Mouse (Mus musculus): ENCODE results near the gene Gm10392. TPM values are rescaled to one million over a fixed set of nuclear protein-coding genes. Genes with fewer than 3 reads are reported as not detected.
"Not testable (repeated sequence)": the region's sequence is repeated elsewhere in the genome, so short reads cannot be mapped to it uniquely, and the experiment has no call there.

Gm10392 gene
- total RNA-seq (2021), result not detected
- long read RNA-seq, experiment 1, result 0 reads
- long read RNA-seq, experiment 2, result 0 reads

DNA sequence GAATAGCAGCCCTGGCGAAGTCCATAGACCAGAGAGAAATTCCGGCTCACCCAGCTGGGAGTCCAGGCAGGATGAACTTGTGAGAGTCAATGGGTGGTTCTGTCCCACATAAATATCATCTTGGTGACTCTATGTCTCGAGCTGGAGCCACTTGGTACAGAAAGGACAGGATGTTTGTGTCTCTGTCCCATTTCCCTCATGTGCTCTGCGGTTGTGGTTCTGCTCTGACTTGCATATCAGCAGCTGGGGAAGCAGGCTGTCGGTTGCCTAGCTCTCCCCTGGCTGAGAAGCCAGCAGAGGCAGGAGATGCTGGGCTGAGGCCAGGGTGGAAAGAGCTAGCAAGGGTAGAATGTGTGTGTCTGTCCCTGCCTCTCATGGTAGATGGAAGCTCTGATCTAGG is at the start of gene Gm10392:
Gene Gm10392, minus strand, starts transcription at position 156 of the 400 bp plus-strand sequence.
- Histone ChIP-seq H3K27ac (peak within 1 kb of the TSS; percentile 62), H3K4me3 (no peak within 1 kb of the TSS)
- TF ChIP-seq CTCF (conservative IDR thresholded peaks at IDR 0.05), result no peak
- DNase-seq (ENCODE audit: low spot score in 2 of 2), result no peak

DNA sequence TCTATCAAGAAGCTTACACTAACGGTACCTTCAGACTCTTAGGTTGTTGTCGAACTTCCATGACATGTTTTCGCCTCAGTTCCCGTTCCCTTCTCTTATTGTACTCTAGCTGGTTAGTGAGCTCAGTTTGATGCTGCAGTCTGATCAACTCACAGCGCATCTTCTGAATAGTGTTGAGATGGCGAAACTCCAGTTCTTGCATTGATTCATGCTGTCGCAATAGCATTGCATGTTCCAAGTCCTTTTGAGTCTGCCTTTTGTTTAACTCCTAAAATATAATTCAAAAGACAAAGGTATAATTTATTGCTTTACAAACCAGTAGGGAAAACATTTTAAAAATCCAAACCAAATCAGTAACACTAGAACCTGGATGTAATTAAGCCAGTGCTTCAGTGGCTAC is 26.3 kb upstream of the Gm10392 start:
- no peak overlapping the region for H3K27ac ChIP-seq
- H3K4me3 ChIP-seq, result no peak overlapping the region
- no peak for DNase-seq (ENCODE audit: low spot score in 2 of 2)
- no peak for TF ChIP-seq CTCF (conservative IDR thresholded peaks at IDR 0.05)

DNA sequence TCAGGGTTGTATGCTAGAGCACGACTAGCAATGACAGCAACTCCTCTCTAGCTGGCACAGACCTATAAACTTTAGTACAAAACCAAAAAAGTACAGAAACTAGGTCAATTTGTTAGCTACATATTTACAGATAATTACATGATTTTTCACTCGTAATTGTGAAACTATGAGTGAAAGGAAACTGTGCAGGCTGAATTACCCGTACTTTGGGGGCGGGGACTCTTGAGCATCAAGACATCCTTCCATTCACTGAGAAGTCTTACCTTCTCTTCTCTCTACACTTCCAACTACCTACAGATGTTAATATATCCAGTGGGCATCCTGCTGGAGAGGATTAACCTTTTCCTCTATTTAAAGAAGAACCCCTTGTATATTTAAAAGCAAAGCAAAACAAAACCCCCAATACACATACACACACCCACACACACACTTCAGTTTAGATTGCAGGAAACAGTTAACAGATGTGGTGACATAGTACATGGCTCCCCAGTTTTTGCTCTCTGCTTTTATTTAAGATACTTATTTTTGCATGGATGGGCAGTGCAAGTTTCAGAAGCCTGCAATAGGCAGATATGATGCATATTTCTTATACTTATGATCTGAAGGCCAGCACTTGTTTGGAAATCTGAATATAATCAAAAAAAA is 13.3 kb upstream of the Gm10392 start:
- no peak for TF ChIP-seq CTCF (conservative IDR thresholded peaks at IDR 0.05)
- H3K27ac ChIP-seq, result no peak overlapping the region
- H3K4me3 ChIP-seq, result no peak overlapping the region
- DNase-seq (ENCODE audit: low spot score in 2 of 2), result no peak

DNA sequence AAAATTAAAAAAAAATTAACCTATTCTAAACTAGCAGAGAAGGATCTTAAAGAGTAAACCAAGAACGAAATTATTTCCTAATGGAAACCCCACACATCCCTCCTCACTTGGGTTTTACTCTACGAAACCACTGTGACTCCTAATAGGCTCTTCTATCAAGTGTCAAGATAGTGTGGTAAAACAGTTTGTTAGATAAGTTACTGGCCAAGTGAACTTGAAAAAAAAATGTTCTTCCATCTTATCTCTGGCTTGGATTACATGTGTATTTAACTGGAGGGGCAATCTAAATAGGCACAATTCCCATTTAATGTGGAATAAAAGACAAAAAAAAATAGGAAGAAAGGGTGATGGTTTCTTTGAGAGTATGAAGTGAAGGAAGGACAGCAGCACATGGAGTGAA is 11.9 kb upstream of the Gm10392 start:
- no peak for TF ChIP-seq CTCF (conservative IDR thresholded peaks at IDR 0.05)
- DNase-seq (ENCODE audit: low spot score in 2 of 2), result no peak
- H3K4me3 ChIP-seq, result no peak overlapping the region
- H3K27ac ChIP-seq, result no peak overlapping the region

DNA sequence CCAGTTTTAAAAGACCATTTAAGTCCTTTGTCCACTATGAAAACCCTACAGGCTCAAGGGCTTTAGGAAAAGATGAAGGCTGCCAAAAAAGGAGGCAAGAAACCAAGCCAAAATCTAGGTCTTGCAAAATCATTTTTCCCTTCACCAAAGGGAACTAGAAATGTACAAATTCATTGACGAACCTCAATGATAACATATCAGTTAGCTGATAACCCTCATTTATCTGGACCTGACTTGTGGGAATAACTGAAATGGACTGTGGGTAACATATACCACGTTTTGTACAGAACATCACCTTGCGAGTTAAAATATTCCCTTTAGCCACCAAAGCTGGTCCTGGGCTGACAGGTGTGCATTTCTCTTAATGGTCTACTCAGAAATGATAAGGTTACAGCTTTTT is 10.6 kb upstream of the Gm10392 start:
- no peak for DNase-seq (ENCODE audit: low spot score in 2 of 2)
- no peak for TF ChIP-seq CTCF (conservative IDR thresholded peaks at IDR 0.05)
- Histone ChIP-seq H3K27ac (no peak overlapping the region), H3K4me3 (no peak overlapping the region)

DNA sequence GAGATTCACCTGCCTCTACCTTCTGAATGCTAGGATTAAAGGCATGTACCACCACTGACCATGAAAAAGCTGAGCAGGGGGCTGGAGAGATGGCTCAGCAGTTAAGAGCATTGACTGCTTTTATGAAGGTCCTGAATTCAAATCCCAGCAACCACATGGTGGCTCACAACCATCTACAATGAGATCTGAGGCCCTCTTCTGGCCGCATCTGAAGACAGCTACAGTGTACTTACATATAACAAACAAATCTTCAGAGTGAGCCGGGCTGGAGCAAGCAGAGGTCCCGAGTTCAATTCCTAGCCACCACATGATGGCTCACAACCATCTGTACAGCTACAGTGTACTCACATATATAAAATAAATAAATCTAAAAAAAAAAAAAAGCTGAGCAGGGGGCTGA is 9.4 kb upstream of the Gm10392 start:
- H3K4me3 ChIP-seq; DNase-seq (ENCODE audit: low spot score in 2 of 2); H3K27ac ChIP-seq: not testable (repeated sequence)
- TF ChIP-seq CTCF (conservative IDR thresholded peaks at IDR 0.05), result peak; percentile 22; the same call in 1 of the 2 replicates

DNA sequence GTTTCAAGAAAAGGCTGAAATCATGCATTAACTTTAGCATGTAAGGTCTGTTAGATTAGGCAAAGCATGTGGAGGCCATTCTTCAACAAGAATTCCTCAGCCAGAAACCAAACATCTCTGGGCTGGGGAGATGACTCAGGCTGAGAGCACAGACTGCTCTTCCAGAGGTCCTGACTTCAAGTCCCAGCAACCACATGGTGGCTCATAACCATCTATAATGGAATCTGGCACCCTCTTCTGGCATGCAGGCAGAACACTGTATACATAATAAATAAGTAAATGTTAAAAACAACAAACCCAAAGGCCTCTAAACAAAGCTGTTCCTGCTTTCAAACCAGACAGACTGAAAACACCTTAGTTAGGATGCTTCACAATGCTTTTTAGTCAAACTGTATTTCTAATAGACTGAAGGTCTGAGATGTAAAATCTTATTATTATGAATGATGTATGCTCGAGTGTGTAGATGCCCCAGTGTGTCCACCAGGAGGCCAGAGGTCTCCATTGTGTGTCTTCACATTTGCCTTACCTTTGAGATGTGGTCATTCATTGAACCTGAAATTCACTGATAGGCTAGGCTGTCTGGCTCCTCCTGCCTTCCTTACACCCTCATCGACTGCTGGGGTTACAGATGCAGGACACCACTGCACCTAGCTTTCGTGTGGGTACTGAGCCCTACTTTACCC is 6.9 kb upstream of the Gm10392 start:
- H3K4me3 ChIP-seq, result no peak overlapping the region
- TF ChIP-seq CTCF (conservative IDR thresholded peaks at IDR 0.05), result peak; percentile 45
- no peak for DNase-seq (ENCODE audit: low spot score in 2 of 2)
- no peak overlapping the region for H3K27ac ChIP-seq

DNA sequence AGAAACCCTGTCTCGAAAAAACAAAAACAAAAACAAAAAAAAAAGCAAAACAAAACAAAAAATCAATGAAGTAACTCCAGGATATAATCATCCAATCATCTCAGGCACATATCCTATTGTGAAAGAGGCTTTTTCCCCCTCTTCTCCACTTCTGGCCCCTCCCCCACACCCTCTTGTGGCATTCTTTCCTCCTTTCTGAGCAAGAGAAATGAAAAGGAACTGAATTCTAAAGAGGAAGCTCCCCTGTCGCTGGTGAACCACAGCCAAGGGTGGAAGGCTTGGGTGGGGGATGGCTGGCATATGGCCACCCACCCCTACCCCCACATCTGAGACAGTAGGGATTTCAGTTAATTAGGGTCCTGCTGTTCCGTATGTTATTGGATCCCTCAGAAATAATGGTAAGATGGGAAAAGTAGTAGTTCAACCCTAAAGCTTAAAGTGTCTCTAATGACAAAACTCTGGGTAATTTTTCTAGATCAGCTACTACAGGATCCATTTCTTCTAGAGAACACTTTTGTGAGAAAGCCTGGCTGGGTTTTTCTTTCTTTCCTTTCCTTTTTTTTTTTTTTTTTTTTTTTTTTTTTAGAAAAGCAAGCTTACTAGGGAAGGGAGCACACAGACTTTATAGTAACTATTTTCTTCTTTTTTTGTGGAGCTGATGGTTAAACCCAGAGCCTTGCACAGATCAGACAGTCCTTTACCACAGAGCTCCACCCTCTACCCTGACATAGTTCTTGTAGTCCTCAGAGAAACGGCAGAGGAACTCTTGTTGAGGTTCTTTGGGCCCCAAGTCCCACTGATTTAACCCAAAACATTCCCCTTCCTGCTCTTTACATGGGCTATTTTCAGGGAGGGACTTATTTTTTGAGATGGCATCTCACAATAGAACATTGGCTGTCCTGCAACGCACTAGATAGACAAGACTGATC is 1.9 kb upstream of the Gm10392 start:
- no peak for DNase-seq (ENCODE audit: low spot score in 2 of 2)
- Histone ChIP-seq H3K27ac (no peak overlapping the region; the same call in 1 of the 2 replicates), H3K4me3 (no peak overlapping the region)
- no peak for TF ChIP-seq CTCF (conservative IDR thresholded peaks at IDR 0.05)

DNA sequence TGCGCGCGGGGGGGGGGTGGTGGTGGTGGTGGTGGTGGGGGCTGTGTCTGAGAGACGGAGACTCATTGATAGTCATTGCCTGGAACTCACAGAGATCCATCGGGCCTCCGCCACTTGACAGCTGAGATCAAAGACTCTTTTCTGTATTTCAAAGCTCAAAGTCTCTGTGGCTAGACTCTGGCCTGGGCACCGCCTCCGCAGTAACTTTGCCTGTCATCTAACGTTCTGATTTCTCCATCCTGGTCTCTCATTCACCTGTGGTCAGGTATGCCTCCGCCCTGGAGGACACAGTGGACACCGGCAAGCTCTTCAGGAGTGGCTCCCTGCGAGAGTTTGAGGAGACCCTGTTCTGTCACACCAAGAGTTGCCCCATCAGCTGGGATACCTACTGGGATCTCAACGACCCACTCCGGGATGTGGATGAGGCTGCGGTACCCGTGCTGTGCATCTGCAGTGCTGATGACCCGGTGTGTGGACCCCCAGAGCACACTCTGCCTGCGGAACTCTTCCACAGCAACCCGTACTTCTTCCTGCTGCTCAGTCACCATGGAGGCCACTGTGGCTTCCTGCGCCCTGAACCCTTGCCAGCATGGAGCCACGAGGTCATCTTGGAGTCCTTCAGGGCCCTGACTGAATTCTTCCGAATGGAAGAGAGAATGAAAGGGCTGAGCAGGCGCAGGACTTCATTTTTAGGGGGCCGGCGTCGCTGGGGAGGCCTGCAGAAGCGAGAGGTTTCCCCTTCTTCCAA is 773 bp downstream of the Gm10392 start:
- Histone ChIP-seq H3K4me3 (no peak overlapping the region), H3K27ac (peak overlapping the region; percentile 62)
- no peak for DNase-seq (ENCODE audit: low spot score in 2 of 2)
- TF ChIP-seq CTCF (conservative IDR thresholded peaks at IDR 0.05), result no peak

DNA sequence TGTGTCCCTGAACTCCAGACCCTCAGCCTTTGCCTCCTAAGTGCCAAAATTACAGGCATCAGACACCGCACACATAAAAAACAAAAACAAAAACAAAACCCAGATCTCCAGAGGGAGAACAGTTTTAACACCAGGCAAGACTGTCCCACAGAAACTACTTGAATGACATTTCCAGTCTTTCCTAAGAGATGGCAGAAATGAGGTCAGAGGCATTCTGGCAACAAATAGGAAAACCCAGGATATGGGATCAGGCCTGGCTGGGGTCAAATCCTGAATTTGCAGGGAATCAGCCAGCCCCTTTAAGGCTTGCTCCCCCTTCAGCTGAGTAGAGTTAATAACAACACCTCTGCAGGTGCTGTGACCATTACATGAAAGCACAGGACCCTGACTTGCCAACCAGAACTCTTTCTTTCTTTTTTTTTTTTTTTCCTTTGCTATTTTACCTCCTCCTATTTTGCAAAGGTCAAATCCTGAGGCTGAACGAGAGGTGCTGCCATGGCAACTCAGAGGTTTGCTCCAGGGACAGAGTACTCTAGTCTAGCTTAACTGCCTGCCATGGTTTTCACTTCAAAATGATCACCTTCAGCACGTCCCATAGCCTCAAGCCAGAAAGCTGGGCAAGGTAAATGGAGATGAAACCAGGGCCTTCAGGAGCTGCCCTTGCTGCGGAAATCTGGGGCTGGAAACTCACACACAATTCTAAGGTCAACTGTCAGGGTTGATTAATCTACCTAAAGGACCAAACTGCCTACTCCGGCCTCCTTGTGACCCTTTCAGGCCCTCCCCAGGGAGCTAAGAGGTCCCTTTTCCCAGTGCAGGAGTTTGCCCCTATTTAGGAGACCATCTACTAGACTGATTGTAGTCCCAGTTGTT is 2.2 kb downstream of the Gm10392 start:
- TF ChIP-seq CTCF (conservative IDR thresholded peaks at IDR 0.05), result no peak
- DNase-seq (ENCODE audit: low spot score in 2 of 2), result no peak
- H3K4me3 ChIP-seq, result no peak overlapping the region
- H3K27ac ChIP-seq, result no peak overlapping the region

All from layer of hippocampus, adult 2 months (tissue).